Mouse (Mus musculus): Measurements from ENCODE around the gene Cpe. TPM values are rescaled to one million over a fixed set of nuclear protein-coding genes. Genes with fewer than 3 reads are reported as not detected.

Cpe gene
- polyA plus RNA-seq, 2 experiments: 1.2 to 2.2 TPM

- Histone ChIP-seq H3K36me3 (replicated peaks; ENCODE audit: control insufficient read depth, insufficient read depth, low read depth) (no peaks in the 10 kb centered on the region), H3K9me3 (ENCODE audit: control insufficient read depth, low read length) (no peaks in the 10 kb centered on the region), H3K4me1 (replicated peaks; ENCODE audit: control insufficient read depth in 2 of 2, insufficient read depth in 2 of 2, low read length in 1 of 2) (no peaks in the 10 kb centered on the region), H3K9ac (replicated peaks) (no peak overlapping the region), H3K4me2 (ENCODE audit: low read depth) (no peak overlapping the region), H3K4me3 (ENCODE audit: insufficient read depth in 1 of 2, low read depth in 2 of 2, low read length in 2 of 2) (no peak overlapping the region), H3K27ac (no peak overlapping the region), H3K27me3 (ENCODE audit: control insufficient read depth, insufficient read depth, low read length) (no peaks in the 10 kb centered on the region)
- WGBS (ENCODE audit: insufficient replicate concordance): 53% methylated on average over 11 of the region's 11 CpGs
- TF ChIP-seq CTCF (IDR thresholded peaks at IDR 0.05; ENCODE audit: low read depth) (no peak), EP300 (IDR thresholded peaks at IDR 0.05; ENCODE audit: low read depth) (no peak)
- ATAC-seq (ENCODE audit: insufficient read depth) (no peak), DNase-seq (ENCODE audit: low read depth in 3 of 3, low spot score in 3 of 3) (no peak)
These were observed 81.5 kb downstream of the Cpe start for GRCm38 (mm10) chr8:64611210-64611974.

- Histone ChIP-seq H3K9ac (replicated peaks) (no peak overlapping the region), H3K27ac (no peak overlapping the region), H3K4me3 (ENCODE audit: insufficient read depth in 1 of 2, low read depth in 2 of 2, low read length in 2 of 2) (no peak overlapping the region), H3K27me3 (ENCODE audit: control insufficient read depth, insufficient read depth, low read length) (no peaks in the 10 kb centered on the region), H3K9me3 (ENCODE audit: control insufficient read depth, low read length) (no peaks in the 10 kb centered on the region), H3K4me2 (ENCODE audit: low read depth) (no peak overlapping the region), H3K4me1 (replicated peaks; ENCODE audit: control insufficient read depth in 2 of 2, insufficient read depth in 2 of 2, low read length in 1 of 2) (no peaks in the 10 kb centered on the region), H3K36me3 (replicated peaks; ENCODE audit: control insufficient read depth, insufficient read depth, low read depth) (no peaks in the 10 kb centered on the region)
- no peak for TF ChIP-seq EP300 (IDR thresholded peaks at IDR 0.05; ENCODE audit: low read depth)
- no peak for TF ChIP-seq CTCF (IDR thresholded peaks at IDR 0.05; ENCODE audit: low read depth)
- no peak for DNase-seq (ENCODE audit: low read depth in 3 of 3, low spot score in 3 of 3)
- no peak for ATAC-seq (ENCODE audit: insufficient read depth)
- WGBS (ENCODE audit: insufficient replicate concordance): 77% methylated on average over 16 of the region's 16 CpGs
These were observed 83.9 kb downstream of the Cpe start for GRCm38 (mm10) chr8:64608931-64609330.

- no peak for TF ChIP-seq EP300 (IDR thresholded peaks at IDR 0.05; ENCODE audit: low read depth)
- no peak for TF ChIP-seq CTCF (IDR thresholded peaks at IDR 0.05; ENCODE audit: low read depth)
- no peak for ATAC-seq (ENCODE audit: insufficient read depth)
- H3K9ac ChIP-seq (replicated peaks): no peak overlapping the region
These were observed 86.8 kb downstream of the Cpe start for GRCm38 (mm10) chr8:64606015-64606414.

GRCm38 (mm10) chr8:64598206-64598605, 94.6 kb downstream of the Cpe start:
- no peak overlapping the region for H3K4me2 ChIP-seq (ENCODE audit: low read depth)
- TF ChIP-seq EP300 (IDR thresholded peaks at IDR 0.05; ENCODE audit: low read depth) (no peak), CTCF (IDR thresholded peaks at IDR 0.05; ENCODE audit: low read depth) (no peak)
- no peaks in the 10 kb centered on the region for H3K36me3 ChIP-seq (replicated peaks; ENCODE audit: control insufficient read depth, insufficient read depth, low read depth)
- 65% methylated on average over 4 of the region's 4 CpGs for WGBS (ENCODE audit: insufficient replicate concordance)
- no peak overlapping the region for H3K9ac ChIP-seq (replicated peaks)
- DNase-seq (ENCODE audit: low read depth in 3 of 3, low spot score in 3 of 3) (no peak), ATAC-seq (ENCODE audit: insufficient read depth) (no peak)
- H3K27me3 ChIP-seq (ENCODE audit: control insufficient read depth, insufficient read depth, low read length): no peaks in the 10 kb centered on the region
- no peaks in the 10 kb centered on the region for H3K9me3 ChIP-seq (ENCODE audit: control insufficient read depth, low read length)
- no peaks in the 10 kb centered on the region for H3K4me1 ChIP-seq (replicated peaks; ENCODE audit: control insufficient read depth in 2 of 2, insufficient read depth in 2 of 2, low read length in 1 of 2)
- H3K27ac ChIP-seq: no peak overlapping the region
- H3K4me3 ChIP-seq (ENCODE audit: insufficient read depth in 1 of 2, low read depth in 2 of 2, low read length in 2 of 2): no peak overlapping the region

More at GRCm38 (mm10) chr8:64606015-64606414, 86.8 kb downstream of the Cpe start:
- H3K4me2 ChIP-seq (ENCODE audit: low read depth): no peak overlapping the region
- H3K36me3 ChIP-seq (replicated peaks; ENCODE audit: control insufficient read depth, insufficient read depth, low read depth): no peaks in the 10 kb centered on the region
- H3K27ac ChIP-seq: no peak overlapping the region
- no peaks in the 10 kb centered on the region for H3K9me3 ChIP-seq (ENCODE audit: control insufficient read depth, low read length)
- no peak overlapping the region for H3K4me3 ChIP-seq (ENCODE audit: insufficient read depth in 1 of 2, low read depth in 2 of 2, low read length in 2 of 2)
- no peaks in the 10 kb centered on the region for H3K27me3 ChIP-seq (ENCODE audit: control insufficient read depth, insufficient read depth, low read length)
- DNase-seq (ENCODE audit: low read depth in 3 of 3, low spot score in 3 of 3): no peak
- WGBS (ENCODE audit: insufficient replicate concordance): 67% methylated on average over 5 of the region's 5 CpGs
- H3K4me1 ChIP-seq (replicated peaks; ENCODE audit: control insufficient read depth in 2 of 2, insufficient read depth in 2 of 2, low read length in 1 of 2): no peaks in the 10 kb centered on the region

GRCm38 (mm10) chr8:64597042-64597970, 95.5 kb downstream of the Cpe start:
- no peaks in the 10 kb centered on the region for H3K9me3 ChIP-seq (ENCODE audit: control insufficient read depth, low read length)
- H3K4me3 ChIP-seq (ENCODE audit: insufficient read depth in 1 of 2, low read depth in 2 of 2, low read length in 2 of 2): no peak overlapping the region
- H3K4me2 ChIP-seq (ENCODE audit: low read depth): no peak overlapping the region
- no peaks in the 10 kb centered on the region for H3K36me3 ChIP-seq (replicated peaks; ENCODE audit: control insufficient read depth, insufficient read depth, low read depth)
- TF ChIP-seq CTCF (IDR thresholded peaks at IDR 0.05; ENCODE audit: low read depth): peak; percentile 81
- no peak for TF ChIP-seq EP300 (IDR thresholded peaks at IDR 0.05; ENCODE audit: low read depth)
- H3K9ac ChIP-seq (replicated peaks): no peak overlapping the region
- 29% methylated on average over 21 of the region's 21 CpGs for WGBS (ENCODE audit: insufficient replicate concordance)
- DNase-seq (ENCODE audit: low read depth in 3 of 3, low spot score in 3 of 3): no peak
- ATAC-seq (ENCODE audit: insufficient read depth): no peak
- no peaks in the 10 kb centered on the region for H3K4me1 ChIP-seq (replicated peaks; ENCODE audit: control insufficient read depth in 2 of 2, insufficient read depth in 2 of 2, low read length in 1 of 2)
- no peak overlapping the region for H3K27ac ChIP-seq
- no peaks in the 10 kb centered on the region for H3K27me3 ChIP-seq (ENCODE audit: control insufficient read depth, insufficient read depth, low read length)

All from liver, embryonic 14.5 days (tissue).